Mouse (Mus musculus): ENCODE results near the gene Ranbp3l.

Ranbp3l gene

DNA sequence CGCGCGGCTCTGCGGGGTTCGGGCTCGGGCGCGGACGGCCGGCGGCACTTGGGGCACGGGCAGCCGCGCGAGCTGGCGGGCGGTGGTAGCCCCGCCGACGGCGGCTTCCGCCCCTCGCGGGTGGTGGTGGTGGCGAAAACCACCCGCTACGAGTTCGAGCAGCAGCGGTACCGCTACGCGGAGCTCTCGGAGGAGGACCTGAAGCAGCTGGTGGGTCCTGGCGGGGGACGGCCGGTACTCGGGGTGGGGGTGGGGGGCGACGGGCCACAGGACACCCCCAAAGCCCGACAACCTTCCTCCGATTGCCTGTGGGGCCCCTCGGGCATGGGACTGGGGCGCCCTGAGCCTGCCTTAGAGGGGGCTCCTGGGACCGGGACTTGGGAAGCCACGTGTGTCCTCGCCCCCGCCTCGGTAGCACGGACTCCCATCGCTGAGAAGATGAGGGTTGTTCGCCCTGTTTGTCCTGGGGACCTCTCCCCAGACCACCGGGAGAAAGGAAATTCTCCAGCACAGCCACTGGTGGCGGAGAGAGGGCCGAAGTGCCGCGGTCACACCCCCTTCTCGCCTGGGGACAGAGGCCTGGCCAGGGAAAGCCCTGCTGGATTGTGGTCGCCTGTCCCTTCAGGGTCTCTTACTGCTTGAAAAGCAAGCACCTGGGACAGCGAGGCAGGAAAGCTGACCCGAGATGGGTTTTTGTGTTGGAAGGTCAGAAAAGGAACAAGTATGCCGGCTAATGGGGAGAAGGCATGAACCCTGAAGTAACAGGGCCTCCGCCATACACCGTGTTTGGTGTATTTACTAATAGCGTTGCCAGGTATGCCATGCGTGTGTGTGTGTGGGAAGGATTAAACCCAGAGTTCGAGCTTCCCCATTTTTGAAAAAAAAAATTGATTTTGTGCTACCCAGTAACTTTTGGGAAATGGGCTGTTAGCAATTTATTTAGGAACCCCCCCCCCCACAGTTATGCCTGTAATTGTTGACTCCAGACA is 104.1 kb downstream of the Ranbp3l start:
- peak; percentile 66 for DNase-seq

DNA sequence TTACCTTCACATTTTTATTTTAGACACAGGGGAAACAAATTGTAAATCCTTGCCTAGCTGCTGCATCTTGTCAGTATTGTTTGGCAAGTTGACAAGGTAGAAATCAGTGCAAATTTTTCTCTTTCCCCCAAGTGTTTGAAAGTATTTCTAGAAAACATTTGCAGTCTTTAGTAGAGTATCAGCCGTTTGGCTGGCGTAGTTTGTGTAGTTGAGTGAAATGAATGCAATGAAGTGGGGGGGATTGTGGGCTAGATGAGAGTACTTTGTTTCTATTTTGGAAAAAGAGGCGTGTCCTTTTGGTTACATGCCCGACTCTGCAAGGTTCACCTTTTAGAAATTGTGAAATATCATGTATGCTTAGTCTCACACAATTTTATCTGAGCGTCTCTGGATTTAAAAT is 104.9 kb downstream of the Ranbp3l start:
- no peak for DNase-seq

DNA sequence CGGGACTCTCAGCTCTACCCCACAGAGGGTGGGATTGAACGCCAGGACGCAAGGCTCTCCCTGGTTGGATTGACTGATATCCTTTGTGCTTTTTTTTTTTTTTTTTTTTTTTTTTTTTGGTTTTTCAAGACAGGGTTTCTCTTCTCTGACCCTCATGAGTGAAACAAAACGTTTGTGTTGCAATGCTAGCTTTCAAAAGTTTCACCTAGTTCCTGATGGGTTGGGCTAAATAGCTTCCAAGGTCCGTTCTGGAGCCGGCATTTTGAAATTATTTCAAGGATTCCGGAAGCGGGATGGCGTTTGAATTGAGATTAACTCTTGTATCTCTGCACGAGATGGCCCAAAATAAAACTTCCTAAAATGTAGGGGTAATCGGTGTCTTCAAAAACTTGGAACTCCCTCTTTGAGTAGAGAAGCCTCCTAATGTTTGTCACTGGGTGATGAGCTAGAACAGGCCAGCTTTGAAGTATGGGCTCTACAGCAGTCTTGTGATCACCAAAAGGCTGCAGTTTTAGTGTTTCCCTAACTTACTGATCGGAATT is 105.4 kb downstream of the Ranbp3l start:
- DNase-seq = no peak

DNA sequence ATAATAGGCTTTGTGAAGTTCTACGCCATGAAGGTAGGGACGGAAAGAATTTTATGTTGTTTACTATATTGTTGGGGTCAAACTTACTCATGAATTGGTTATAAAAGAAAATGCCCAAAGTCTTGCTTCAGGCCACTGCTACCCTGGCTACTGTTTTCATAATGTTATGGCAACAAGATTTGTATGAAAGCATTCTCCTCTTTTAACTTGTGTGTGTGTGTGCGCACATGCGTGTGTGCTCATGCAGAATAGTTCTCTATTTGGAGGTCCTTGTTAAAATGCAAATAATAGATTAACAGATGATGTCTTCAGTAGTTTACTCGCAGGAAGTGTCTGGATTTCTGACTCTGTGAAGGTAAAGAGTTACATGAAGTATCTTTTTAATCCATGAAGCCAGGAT is 105.9 kb downstream of the Ranbp3l start:
- DNase-seq = no peak

DNA sequence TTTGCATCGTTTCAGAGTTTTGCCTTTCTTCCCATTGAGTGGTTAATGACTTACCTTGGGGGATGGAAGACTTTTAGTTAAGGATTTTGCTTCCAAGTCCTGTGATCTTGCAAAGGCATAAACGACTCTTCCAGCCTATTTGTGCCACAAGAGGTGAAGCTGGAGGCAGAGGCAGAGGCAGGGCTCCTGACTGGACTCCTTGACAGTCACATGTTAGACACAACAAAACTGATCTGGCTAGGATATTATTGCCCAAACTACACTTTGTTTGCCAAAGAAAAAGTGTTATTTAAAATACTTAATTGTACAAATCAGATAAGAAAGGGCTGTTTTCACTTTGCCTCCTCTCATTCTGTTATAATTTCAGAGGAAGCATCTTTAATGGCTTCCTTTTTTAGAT is 106.4 kb downstream of the Ranbp3l start:
- no peak for DNase-seq

DNA sequence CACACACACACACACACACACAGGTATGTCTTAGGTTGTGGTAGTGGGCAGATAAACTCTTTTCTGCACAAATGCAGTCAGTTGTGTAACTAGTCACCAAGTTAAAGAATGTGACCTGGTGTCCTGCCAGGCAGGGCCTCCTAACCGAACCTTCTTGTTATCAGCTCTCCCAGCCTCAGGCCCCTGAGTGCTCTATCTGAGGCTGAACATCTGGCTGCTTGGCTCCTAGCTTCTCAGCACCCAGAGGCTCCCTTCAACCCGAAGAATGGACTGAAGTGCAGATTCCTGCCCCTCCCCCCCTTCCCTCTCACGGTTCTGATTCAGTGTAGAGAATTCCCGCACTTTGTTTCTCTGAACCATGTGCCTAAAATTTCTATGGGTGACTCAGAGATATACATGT is 106.9 kb downstream of the Ranbp3l start:
- DNase-seq = peak; percentile 49

DNA sequence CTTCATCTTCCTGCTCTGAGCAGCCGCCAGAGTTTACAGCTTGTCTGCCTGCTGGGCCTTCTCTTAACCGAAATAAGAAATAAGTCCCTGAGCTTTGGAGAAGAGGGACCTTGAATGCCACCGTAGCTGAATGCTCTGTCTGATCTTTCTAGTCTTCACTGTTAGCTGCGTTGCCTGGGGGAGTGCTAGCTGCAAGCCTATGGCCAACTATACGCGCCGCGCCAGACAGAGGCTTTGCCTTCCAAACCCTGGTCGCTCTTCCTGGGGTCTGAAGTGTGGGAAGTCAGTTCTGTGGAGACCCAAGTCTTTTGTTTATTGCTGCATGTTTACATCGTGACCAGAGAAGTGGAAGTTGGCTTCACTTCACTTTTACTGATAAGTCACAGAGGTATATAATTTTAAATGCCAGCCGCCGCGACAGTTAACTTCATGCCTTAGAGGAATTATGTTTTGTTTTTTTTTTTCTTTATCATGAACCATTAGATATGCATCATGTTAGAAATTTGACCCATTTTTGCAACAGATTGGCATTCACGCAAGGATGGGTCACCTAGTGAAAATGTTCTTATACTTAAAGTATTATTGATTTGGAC is 108.0 kb downstream of the Ranbp3l start:
- DNase-seq = no peak

DNA sequence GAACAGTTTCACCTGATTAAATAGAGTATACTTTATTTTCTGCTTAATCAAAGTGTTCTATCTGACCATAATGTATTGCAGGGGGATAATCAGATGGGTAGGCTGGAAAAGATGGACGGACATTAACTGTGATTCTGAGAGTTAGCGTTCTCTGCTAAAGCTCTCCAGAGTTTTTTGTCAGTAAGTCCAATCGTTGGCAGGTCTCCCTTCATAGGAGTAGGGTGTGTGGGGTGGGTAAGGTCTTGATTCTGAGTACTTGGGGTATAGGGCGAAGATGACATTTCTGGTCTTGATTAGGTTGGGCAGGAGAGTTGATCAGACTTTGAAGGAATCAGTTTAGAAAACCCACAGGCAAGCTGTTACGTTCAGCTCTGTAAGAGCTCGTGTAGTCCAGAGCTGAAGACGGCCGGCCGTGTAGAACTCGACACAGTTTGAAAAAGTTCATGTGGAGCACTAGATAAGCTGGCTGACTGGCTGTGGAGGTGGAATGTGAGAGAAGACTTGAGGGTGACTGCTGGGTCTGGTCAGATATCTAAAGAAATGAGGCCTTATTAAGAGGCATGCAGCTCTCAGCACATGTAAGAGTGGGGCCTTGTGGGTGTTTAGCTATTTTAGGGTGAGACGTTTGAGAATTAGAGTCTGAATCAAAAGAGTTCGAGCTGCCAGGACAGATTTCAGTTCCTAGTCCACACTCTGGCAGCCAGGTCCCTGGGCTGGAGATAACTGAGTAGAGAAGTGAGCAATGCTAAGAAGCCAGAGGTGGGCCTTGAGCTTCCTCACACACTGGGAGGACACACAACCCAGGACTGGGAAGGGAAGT is 110.9 kb downstream of the Ranbp3l start:
- no peak for DNase-seq

DNA sequence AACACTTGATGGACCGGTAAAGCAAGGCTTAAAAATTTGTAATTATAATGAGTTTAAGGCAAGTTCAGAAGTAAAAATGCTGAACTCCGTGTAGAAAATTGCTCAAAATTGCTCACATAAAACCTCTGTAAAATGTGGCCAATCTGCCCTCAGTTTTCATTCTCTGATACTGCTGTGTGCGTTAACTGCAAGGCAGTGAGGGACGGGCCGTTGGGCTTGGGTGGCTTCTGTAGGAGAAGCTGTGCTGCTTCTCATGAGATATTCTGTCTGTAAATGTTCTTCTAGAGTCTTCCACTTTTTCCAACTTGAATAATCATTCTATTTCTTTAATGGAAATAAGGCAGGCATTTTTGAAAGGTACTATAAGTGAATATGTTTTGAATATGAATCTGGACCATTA is 111.9 kb downstream of the Ranbp3l start:
- DNase-seq = no peak

DNA sequence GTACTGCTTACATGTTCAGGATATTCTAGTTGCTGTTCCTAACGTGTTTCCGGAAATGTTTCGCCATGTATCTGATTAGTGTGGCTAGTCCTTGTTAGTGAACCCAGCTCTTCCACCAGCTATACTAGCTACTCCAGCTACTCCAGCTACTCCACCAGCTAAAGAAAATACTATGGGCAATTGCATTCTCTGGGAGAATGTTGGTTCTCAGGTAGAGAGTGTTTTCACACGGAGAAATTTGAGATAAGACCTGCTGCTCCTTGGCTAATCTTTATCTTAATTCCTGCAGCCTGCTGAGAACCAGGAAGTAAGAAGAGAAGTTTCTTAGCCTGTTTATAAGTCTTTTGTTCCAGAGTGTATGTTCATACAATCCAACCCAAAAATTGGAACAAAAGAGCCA is 112.5 kb downstream of the Ranbp3l start:
- no peak for DNase-seq

DNA sequence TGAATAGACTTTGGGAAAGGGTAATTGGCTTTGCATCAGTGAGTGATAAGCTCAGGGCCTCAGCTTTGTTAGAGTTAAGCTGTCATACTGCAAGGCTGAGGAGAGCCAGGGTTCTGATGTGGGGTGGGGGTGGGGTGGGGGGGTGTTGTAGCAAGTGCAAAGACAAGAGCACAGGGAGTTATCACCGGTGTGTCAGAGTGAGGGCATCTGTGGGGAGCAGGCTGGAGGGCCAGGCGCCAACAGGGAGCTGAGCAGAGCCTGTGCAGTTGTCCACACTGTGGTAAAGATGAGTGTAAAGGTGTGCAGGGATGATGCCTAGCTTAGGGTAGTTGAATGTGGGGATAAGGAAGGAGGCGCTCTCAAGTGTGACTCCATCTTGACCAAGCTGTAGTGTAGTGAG is 113.5 kb downstream of the Ranbp3l start:
- DNase-seq = no peak

DNA sequence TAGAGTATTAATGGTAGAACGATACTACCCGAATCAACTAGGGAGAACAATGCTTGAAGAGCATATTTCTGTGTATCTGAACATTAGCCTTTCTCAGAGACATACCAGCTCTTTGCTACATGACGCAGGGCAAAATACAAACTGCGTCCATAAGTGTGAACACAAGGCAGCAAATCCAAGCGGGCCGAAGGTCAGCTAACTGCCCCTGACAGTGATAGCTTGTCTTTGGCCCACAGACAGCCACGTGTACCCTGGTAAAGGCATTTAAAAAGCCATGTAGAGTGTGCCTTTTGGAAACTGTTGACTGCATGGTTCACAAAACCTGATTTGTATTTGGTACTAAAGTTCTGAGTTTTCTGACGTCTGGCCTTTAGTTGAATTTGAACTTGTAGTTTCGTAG is 115.0 kb downstream of the Ranbp3l start:
- DNase-seq = no peak

DNA sequence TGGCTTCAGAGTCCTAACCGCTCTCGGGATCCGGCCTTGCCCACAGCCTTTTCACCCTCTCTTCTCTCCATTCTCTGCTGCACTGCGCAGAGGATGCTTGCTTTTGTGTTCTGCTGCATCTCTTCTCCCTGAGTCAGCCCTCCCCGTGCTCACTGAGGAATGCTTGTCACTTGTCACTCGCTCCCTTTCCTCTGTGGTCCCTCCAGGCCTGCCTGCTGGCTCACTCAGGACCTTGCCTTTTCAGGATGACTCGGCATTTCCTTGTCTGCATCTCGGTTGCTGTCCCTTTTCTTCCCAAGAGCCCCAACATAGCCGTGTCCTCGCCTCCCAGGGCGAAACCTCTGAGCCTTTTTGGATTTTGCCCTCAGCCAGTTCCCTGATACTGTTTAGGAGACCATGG is 119.1 kb downstream of the Ranbp3l start:
- DNase-seq = no peak

DNA sequence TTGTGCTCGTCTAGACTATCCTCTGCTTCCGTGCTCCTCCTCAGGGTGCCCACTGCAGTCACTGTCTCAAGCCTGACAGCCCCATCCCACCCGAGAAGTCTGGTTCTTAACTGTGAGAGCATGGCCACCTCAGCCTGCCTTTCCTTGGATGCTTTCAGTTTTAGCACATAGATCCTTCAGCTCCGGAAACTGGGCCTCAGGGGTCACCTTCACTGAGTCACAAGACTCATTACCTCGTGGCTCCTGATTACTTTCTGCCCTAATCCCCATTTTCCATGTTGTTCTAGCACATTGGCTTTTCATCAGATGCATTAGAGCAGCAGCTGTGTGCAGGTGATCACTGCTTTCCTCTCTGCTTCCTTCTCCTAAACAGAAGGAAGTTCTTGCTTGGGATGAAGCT is 119.7 kb downstream of the Ranbp3l start:
- no peak for DNase-seq

DNA sequence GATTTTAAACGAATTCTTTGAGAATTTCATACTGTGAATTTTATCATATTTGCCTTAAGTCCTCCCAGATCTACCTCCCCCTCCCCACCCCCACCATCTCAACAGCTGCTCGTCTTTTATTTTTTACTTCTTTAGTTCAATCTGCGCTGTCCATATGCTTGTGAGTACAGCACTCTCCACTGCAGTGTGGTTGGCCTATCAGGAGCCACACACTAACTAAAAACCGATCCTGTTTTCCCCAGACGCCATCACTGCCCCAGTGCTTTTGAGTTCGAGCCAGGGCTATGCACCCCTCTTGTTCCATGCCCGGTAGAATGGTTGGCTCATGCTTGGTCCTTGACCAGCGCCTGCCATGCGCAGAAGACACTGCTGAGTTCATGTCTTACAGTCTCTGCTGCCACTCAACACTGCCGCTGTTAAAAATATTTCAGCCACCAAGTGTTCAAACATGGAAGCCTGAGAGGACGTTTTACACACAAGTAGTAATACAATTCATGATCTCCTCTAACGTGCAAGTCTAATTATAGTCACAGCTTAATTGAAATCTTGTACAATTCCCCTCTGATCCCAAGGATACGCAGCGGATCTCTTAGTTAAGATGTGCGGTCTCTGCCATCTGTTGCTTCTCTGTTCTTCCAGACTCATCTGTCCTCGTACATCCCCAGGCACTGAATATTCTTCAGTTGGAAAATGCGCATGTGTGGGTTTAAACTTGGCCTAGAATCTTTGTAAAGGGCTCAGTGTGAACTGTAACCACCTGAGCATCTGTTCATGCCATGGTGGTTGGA is 120.3 kb downstream of the Ranbp3l start:
- DNase-seq = no peak

DNA sequence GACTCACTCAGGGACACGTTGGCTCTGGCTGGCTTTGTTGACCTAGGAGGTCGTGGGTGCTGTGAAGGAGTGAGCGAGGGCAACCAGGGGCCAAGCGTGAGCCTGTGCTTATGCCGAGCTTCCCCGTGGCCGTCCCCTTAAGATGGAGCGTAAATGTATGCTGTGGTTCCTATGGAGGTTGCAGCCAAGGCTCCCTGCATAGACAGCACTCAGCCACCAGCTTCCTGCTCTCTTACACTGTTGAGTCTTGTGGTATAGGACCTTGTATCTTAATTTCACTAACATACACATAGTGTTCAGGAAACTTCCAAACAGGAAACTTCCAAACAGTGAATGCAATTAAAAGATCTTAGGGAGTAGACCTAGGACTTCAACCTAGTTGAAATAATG is 120.9 kb downstream of the Ranbp3l start:
- DNase-seq = no peak

DNA sequence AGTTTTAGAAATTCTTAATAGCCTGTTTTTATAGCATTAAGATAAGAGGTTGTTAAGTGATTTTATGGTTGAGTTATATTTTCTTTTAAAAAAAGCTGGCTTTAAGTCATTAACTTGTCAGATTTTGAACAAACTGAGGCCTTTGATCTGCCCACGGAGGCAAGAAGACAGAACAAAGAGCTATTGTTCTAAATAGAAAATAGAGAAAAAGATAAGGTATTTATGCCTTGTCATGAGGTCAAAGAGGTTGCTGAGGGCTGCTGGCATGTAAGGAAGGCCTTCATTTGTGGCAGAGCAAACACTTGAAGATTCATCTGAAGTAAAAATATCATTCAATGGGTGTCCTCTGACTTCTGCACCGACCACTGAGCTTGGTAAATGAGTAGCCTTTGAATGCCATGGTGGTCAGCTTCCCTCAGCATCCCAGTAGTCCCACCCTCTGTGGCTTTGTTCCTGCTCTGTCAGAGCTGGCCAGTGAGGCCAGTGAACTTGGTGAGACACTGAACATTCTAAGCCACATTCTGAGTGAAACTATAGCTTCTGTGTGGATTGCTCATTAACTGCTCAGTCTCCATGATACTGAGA is 121.5 kb downstream of the Ranbp3l start:
- no peak for DNase-seq

DNA sequence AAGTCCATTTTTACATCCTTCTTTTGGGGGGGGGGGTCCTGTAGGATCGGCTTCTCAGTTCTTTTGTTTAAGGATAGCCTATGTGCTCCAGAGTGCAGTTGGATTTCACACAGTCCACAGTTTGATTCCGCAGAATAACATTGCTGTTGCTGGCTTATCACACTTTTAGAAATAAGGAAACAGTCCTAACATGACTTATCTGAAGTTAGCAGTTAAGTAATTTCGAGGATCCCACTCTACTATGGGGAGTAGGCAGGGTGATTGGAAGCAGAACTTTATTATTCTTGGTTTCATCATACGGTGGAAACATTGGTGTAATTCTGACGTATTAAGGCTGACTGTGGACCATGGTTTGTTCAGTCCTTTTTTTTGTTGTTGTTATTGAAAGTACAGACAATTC is 122.9 kb downstream of the Ranbp3l start:
- no peak for DNase-seq

DNA sequence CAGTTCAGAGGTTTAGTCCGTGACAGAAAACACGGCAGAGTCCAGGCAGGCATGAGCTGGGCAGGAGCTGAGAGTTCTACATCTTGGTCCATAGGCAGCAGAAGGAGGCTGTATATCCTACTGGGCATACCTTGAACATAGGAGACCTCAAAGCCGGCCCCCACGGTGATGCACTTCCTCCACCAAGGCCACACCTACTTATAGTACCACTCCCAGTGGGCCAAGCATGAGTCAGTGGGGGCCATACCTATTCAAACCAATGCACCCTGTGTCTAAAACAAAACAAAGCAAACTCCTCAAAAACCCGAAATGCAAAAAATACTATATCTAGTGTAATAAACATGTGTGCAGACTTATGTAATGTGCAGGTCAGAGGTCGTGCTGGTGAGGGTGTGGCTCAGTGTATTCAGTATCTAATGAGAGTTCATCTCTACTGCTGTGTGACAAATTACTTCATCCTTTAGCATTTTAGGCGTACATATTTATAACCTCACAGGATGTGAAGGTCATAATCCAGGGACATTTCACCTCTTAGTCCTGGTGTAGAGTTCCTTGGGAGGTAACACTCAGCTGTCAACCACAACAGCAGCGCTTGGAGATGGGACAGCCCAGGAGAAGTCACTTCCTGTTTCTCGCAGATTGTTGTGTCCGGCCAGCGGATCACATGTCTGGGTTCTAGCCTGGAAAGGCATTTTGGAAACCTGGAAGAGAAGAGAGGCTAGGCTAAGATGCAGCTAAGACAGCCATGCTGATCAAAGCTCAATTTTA is 126.0 kb downstream of the Ranbp3l start:
- no peak for DNase-seq

DNA sequence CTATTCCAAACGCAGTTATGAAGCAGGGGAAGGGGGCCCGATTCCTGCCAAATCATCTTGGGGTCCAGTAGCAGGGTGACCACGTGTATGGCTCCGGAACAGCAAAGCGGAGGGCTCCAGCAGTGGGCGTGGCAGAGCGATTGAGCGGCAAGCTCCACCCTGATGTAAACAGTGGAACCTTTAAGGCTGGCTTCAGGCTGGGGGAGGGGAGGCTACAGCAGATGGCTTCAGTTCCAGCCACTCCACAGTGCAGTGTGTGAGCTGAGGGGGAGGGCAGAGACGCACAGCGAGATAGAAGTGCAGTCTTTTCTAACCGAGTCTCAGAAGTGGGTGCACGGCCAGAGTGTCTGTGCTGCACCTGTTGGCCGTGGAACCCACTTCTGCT is 126.6 kb downstream of the Ranbp3l start:
- DNase-seq = peak; percentile 34

DNA sequence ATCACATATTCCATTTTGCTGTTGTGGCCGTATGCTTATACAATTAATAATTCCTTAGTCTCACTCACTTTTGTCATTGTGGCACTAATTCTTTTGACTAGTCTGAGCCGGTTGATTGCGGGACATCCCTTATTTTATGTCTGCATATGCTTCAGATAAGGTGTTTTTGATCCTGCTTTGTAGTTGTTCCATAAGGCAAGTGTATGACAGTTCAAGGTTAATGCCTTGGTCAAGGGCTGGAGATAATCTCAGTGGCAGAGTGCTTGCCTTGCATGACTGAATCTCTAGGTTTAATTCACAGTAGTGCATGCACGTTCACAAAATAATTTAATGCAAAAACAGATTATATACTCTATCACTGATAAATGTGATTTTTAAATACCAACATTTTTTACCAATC is 129.1 kb downstream of the Ranbp3l start:
- DNase-seq = no peak

All from kidney, postnatal 10 days (tissue).